Mouse (Mus musculus): ENCODE data around the gene Bcl2a1d.
"Not testable (repeated sequence)": the region's sequence is repeated elsewhere in the genome, so short reads cannot be mapped to it uniquely, and the experiment has no call there.

Gene Bcl2a1d

DNA sequence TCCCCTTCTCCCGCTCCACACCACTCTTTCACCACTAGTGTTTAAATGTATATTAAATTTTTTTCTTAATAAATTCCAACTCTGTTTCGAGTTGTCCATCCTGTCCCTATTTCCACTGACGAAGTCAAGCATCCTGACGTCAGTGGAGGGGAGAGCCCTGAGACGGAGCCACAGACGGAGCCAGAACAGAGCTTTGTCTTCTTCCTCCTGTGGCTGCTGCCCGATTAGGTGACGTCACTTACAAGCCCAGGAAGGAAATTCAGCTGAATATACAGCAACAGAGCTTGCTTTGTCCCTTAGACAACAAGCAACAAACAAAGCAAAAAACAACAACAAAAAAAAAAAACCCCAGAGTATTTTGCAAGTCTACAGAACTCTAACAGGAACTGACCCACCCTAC is 26.6 kb downstream of the Bcl2a1d start:
- intact Hi-C loops (cut with DNase I), result loop anchor here (5.0 kb wide), 1 partner anchor 522 kb away; no protein-coding TSS in a partner anchor

DNA sequence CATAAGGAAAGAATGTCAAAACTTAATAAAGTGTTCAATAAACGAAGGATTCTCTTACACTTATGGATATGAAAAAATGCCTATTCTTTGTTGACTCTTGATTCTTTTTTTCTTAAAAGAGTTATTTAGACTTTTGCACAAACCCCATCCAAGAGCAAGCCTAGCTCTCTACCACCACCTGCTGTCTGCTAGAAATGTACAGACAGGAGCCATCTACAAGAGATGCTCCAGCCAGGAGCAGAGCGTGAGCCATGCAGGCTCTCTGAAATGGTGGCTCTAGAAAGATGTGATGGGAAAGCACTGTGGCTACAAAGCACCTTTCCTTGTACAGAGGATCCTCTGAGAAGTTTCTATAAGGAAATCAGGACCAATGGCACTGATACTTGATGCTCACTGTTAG is 33.0 kb downstream of the Bcl2a1d start:
- intact Hi-C loops (cut with DNase I), result not testable (repeated sequence)

DNA sequence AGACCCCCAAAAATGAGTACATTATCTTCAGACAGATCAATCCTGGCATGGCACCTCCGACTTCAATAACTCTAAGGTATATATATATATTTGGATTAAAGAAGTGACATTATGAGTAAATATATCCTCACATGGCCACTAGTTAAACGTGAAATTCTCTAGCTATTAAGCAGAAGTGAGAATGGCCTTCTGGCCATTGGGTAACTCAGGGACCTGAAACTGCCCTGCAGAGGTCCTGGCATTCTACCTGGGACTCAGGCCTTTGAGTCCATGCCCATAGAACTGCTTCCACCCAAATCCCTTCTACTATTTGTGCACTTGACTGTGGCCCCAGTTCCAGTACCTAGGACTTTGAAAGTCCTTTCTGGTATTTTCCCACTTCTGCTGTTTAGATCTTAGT is 40.4 kb downstream of the Bcl2a1d start:
- intact Hi-C loops (cut with DNase I), result not testable (repeated sequence)

DNA sequence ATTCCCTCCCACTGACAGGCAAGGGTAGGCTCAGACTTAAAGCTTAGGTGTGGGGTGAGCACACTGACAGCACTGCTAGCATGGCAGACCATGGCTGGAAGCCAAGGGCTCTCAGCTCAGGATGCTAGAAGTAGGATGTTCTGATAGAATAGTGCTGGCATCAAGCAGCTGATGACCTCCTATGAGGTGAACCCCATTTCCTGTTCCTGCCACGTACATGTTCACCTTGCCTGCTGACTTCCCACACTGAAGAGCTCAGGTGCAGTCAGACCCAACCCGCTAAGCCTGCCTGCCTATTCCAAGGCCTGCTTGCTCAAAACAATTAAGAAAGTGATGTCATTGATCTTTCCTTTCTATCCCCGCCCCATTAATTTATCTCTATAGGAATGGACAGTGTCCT is 42.3 kb downstream of the Bcl2a1d start:
- intact Hi-C loops (cut with DNase I), result not testable (repeated sequence)

DNA sequence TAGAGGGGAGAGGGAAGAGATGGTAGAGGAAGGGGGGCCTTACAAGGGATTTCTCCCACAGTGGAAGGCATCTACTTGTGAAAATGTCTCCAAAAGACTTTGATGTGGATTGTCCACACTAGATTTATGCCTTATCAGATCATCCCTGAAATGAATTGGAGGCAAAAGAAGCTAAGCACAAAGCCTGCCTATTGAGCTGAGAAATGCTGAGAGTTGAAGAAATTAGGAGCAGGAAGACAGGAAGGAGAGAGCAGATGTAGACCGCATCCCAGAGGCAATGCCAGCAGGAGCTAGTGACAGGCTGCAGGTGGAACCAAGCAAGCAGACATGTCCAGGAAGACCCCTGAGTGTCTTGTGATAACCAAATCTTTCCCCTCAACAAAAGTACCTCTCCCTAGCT is 45.0 kb downstream of the Bcl2a1d start:
- intact Hi-C loops (cut with DNase I), result not testable (repeated sequence)

All from adrenal gland (tissue).